Mouse (Mus musculus): Measurements from ENCODE around the gene Catsper1. TPM values are rescaled to one million over a fixed set of nuclear protein-coding genes. Genes with fewer than 3 reads are reported as not detected.

The Catsper1 gene
- polyA plus RNA-seq, 1 experiment from 2014 or later = not detected

DNA sequence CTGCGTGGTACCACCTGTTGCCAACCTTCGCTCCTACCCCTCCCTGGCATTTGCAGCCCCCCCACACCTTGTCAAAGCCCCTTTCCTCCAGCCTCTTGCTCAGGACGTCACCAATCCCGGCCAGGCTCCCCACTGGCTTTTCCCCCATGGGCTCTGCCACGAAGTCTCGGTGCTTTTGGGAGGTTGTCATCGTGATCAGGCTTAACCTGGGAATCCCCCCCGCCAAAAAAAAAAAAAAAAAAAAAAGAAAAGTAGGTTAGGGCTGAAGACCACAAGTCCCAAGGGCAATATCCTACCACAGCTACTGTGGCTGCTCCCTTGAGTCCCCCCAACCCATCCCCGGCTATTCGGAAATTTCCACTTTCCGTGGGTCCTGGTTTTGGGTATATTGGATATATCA is 30.2 kb downstream of the Catsper1 start:
- Histone ChIP-seq H3K27ac (ENCODE audit: low read depth, low read length) (no peak overlapping the region), H3K9ac (ENCODE audit: low read length) (peak overlapping the region; percentile 89), H3K4me3 (ENCODE audit: low read depth, low read length) (peak overlapping the region; percentile 92), H3K27me3 (ENCODE audit: control insufficient read depth, insufficient read depth, low read length) (no peaks in the 10 kb centered on the region), H3K36me3 (ENCODE audit: control insufficient read depth, insufficient read depth, low read length) (peaks cover 15% of the 10 kb centered on the region), H3K9me3 (ENCODE audit: control insufficient read depth, low read length) (no peaks in the 10 kb centered on the region), H3K4me1 (replicated peaks; ENCODE audit: control insufficient read depth, insufficient read depth, low read length) (peaks cover 10% of the 10 kb centered on the region), H3K4me2 (ENCODE audit: low read depth, low read length, severe bottlenecking) (peak overlapping the region; percentile 91)
- 19% methylated on average over 11 of the region's 11 CpGs for WGBS
- DNase-seq (ENCODE audit: low spot score) = no peak
- no peak for ATAC-seq (replicated peaks; ENCODE audit: low FRiP score)

DNA sequence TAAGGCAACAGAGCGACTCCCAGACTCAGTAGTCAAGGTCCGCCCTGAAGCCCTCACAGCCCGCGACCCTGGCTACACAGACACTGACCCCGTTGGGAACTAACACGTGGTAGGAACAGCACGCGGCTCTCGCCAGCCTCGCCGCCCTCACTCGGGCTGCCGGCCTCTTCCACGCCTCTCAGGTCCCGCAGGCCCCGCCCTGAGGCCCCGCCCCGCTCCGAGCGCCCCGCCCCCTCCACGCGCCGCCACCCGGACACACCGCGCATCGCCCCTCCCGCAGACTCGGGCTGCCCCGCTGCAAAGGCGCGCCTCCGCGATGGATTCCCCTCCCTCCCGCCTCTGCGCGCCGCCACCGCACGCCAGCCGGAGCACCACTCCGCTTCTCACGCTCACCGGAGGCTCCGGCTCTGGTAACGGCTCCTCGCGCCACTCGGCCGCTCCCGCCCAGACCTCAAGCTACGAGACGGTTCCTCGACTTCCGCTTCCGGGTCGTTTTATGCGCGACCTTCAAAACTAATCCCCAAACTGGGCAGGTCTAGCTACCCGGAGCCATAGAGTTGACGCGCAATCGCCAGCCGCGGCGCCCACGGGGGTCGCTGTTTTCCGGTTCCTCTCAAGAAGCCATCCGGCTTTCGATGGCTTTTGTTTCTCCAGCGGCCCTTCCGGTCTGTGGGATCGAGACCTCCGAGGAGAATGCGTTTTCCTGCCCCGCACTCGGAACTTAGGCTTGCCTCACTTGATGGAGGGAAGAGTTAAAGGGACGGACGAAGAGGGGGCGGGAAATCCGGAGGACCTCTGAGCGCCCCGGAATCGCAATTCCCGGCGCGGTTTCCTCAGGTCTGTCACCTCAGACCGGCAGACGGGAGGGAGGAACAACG is 30.9 kb downstream of the Catsper1 start, which contains the start of gene Eif1ad:
Gene Eif1ad (plus strand): TSS at position 567 of the 878 bp plus-strand sequence.
- peaks cover 17% of the 10 kb centered on the region for H3K36me3 ChIP-seq (ENCODE audit: control insufficient read depth, insufficient read depth, low read length)
- peak within 1 kb of the TSS; percentile 84 for H3K27ac ChIP-seq (ENCODE audit: low read depth, low read length)
- H3K4me2 ChIP-seq (ENCODE audit: low read depth, low read length, severe bottlenecking) = peak within 1 kb of the TSS; percentile 91
- ATAC-seq (replicated peaks; ENCODE audit: low FRiP score) (peak; percentile 93), DNase-seq (ENCODE audit: low spot score) (peak; percentile 97)
- no peaks in the 10 kb centered on the region for H3K27me3 ChIP-seq (ENCODE audit: control insufficient read depth, insufficient read depth, low read length)
- under 1% methylated on average over 83 of the region's 92 CpGs for WGBS
- H3K9ac ChIP-seq (ENCODE audit: low read length) = peak within 1 kb of the TSS; percentile 89
- peak within 1 kb of the TSS; percentile 92 for H3K4me3 ChIP-seq (ENCODE audit: low read depth, low read length)
- H3K9me3 ChIP-seq (ENCODE audit: control insufficient read depth, low read length) = no peaks in the 10 kb centered on the region
- H3K4me1 ChIP-seq (replicated peaks; ENCODE audit: control insufficient read depth, insufficient read depth, low read length) = peaks cover 10% of the 10 kb centered on the region

DNA sequence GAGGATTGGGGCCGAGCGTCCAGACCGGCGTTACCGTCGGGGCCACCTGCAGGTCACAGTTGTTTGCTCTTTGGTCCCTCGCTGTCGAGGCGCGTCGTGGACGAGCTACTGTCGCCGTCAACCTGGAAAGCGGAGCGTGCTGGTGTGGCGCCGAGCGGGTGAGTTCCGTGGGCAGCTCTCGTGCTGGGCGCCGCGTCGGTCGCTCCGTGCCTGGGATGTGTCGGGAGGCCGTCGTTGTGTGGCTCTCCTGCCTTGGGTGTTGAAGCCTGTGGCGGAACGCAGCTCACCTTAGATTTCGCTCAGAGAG is 31.5 kb downstream of the Catsper1 start, which contains the start of gene Banf1:
Gene Banf1 (minus strand): TSS at position 116 of the 307 bp plus-strand sequence.
- DNase-seq (ENCODE audit: low spot score) (no peak), ATAC-seq (replicated peaks; ENCODE audit: low FRiP score) (no peak)
- under 1% methylated on average over 33 of the region's 33 CpGs for WGBS
- H3K9ac ChIP-seq (ENCODE audit: low read length) = peak within 1 kb of the TSS; percentile 89
- no peaks in the 10 kb centered on the region for H3K9me3 ChIP-seq (ENCODE audit: control insufficient read depth, low read length)
- peak within 1 kb of the TSS; percentile 91 for H3K4me2 ChIP-seq (ENCODE audit: low read depth, low read length, severe bottlenecking)
- peak within 1 kb of the TSS; percentile 84 for H3K27ac ChIP-seq (ENCODE audit: low read depth, low read length)
- no peaks in the 10 kb centered on the region for H3K27me3 ChIP-seq (ENCODE audit: control insufficient read depth, insufficient read depth, low read length)
- H3K4me3 ChIP-seq (ENCODE audit: low read depth, low read length) = peak within 1 kb of the TSS; percentile 92
- peaks cover 10% of the 10 kb centered on the region for H3K4me1 ChIP-seq (replicated peaks; ENCODE audit: control insufficient read depth, insufficient read depth, low read length)
- peaks cover 17% of the 10 kb centered on the region for H3K36me3 ChIP-seq (ENCODE audit: control insufficient read depth, insufficient read depth, low read length)

DNA sequence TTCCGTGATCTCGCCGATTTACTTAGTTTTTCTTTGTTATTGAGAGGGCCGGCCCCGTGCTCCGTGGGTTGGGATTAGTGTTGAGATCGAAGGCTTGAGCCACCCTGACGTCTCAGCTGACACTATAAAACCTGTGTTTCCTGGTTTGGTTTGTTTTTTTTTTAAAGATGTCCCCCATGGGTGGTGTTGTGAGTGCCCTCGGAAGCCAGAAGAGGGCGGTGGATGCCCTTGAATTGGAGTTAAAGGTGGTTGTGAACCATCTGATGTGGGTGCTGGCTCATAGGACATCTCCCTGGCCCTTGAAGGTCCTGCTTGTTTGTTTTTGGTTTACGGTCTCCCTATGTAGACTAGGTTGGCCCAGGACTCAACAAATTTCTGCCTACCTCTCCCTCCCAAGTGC is 31.9 kb downstream of the Catsper1 start:
- Histone ChIP-seq H3K4me3 (ENCODE audit: low read depth, low read length) (peak overlapping the region; percentile 92), H3K9ac (ENCODE audit: low read length) (peak overlapping the region; percentile 89), H3K4me1 (replicated peaks; ENCODE audit: control insufficient read depth, insufficient read depth, low read length) (peaks cover 10% of the 10 kb centered on the region), H3K27me3 (ENCODE audit: control insufficient read depth, insufficient read depth, low read length) (no peaks in the 10 kb centered on the region), H3K36me3 (ENCODE audit: control insufficient read depth, insufficient read depth, low read length) (peaks cover 18% of the 10 kb centered on the region), H3K27ac (ENCODE audit: low read depth, low read length) (peak overlapping the region; percentile 84), H3K9me3 (ENCODE audit: control insufficient read depth, low read length) (no peaks in the 10 kb centered on the region), H3K4me2 (ENCODE audit: low read depth, low read length, severe bottlenecking) (peak overlapping the region; percentile 91)
- ATAC-seq (replicated peaks; ENCODE audit: low FRiP score) (no peak), DNase-seq (ENCODE audit: low spot score) (no peak)
- WGBS = 14% methylated on average over 11 of the region's 11 CpGs

DNA sequence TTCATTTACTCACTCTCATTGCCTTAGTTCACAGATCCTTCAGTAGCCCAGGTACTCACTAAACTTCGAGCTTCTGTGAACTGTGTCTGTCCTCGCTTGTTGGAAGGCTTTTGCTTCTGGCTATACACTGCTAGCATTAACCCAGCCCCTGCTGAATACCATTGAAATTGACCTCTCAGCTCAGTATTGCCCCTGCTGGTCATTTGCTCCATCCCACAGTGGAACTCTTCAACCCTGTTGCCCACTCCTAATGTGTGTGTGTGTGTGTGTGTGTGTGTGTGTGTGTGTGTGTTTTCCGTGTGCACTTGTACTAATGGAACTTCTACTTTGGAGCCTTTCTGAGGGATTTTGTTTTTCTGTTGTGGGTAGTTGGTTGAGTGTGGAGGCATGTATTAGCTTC is 35.4 kb downstream of the Catsper1 start:
- H3K4me3 ChIP-seq (ENCODE audit: low read depth, low read length) = no peak overlapping the region
- peaks cover 20% of the 10 kb centered on the region; the same call in 1 of the 2 replicates for H3K36me3 ChIP-seq (ENCODE audit: control insufficient read depth, insufficient read depth, low read length)
- H3K4me2 ChIP-seq (ENCODE audit: low read depth, low read length, severe bottlenecking) = no peak overlapping the region
- H3K9ac ChIP-seq (ENCODE audit: low read length) = no peak overlapping the region
- no peak overlapping the region for H3K27ac ChIP-seq (ENCODE audit: low read depth, low read length)
- H3K27me3 ChIP-seq (ENCODE audit: control insufficient read depth, insufficient read depth, low read length) = no peaks in the 10 kb centered on the region
- no peak for DNase-seq (ENCODE audit: low spot score)
- 89% methylated on average over 3 of the region's 3 CpGs for whole genome bisulfite sequencing
- peaks cover 7% of the 10 kb centered on the region; the same call in 1 of the 2 replicates for H3K4me1 ChIP-seq (replicated peaks; ENCODE audit: control insufficient read depth, insufficient read depth, low read length)
- no peak for ATAC-seq (replicated peaks; ENCODE audit: low FRiP score)
- no peaks in the 10 kb centered on the region for H3K9me3 ChIP-seq (ENCODE audit: control insufficient read depth, low read length)

DNA sequence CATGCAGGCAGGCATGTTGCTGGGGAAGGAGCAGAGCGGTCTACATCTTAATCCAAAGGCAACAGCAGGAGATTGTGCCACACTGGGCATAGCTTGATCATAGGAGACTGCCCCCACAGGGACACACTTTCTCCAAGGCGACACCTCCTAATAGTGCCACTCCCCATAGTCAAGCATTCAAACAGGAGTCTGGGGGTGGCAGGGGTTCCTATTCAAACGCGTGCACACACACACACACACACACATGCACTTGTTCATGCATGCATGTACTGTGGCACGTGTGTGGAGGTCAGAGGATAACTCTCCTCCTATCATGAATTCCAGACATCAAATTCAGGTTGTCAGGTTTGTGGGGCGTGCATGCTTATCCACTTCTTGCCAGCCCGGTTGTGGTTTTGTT is 37.2 kb downstream of the Catsper1 start:
- H3K9me3 ChIP-seq (ENCODE audit: control insufficient read depth, low read length) = no peaks in the 10 kb centered on the region
- H3K4me3 ChIP-seq (ENCODE audit: low read depth, low read length) = no peak overlapping the region
- H3K4me2 ChIP-seq (ENCODE audit: low read depth, low read length, severe bottlenecking) = no peak overlapping the region
- no peaks in the 10 kb centered on the region for H3K27me3 ChIP-seq (ENCODE audit: control insufficient read depth, insufficient read depth, low read length)
- no peak overlapping the region for H3K27ac ChIP-seq (ENCODE audit: low read depth, low read length)
- peaks cover 4% of the 10 kb centered on the region; the same call in 1 of the 2 replicates for H3K4me1 ChIP-seq (replicated peaks; ENCODE audit: control insufficient read depth, insufficient read depth, low read length)
- H3K9ac ChIP-seq (ENCODE audit: low read length) = no peak overlapping the region
- 92% methylated on average over 7 of the region's 7 CpGs for WGBS
- ATAC-seq (replicated peaks; ENCODE audit: low FRiP score) (no peak), DNase-seq (ENCODE audit: low spot score) (no peak)
- H3K36me3 ChIP-seq (ENCODE audit: control insufficient read depth, insufficient read depth, low read length) = peaks cover 20% of the 10 kb centered on the region; the same call in 1 of the 2 replicates

DNA sequence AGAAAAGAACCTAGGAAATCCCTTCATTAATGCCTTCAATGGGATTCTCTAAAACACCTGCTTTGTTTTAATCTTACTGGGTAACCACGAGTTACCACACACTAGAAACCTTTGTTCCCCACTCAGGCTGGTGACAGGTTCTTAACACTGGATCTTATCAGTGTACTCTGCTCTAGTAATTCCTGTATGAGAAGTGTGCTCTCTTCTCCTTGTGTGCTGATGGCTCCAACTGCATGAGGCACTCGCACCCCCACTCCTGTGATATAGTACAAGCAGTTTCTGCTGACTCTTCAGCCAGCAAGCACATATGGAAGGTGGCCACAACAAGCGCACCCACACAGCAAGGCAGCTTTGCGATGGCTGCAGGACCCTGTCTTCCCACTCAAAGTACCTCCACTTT is 38.6 kb downstream of the Catsper1 start:
- 91% methylated on average over 4 of the region's 4 CpGs for WGBS
- no peaks in the 10 kb centered on the region for H3K4me1 ChIP-seq (replicated peaks; ENCODE audit: control insufficient read depth, insufficient read depth, low read length)
- ATAC-seq (replicated peaks; ENCODE audit: low FRiP score) = no peak
- H3K36me3 ChIP-seq (ENCODE audit: control insufficient read depth, insufficient read depth, low read length) = peaks cover 22% of the 10 kb centered on the region
- DNase-seq (ENCODE audit: low spot score) = no peak
- H3K4me2 ChIP-seq (ENCODE audit: low read depth, low read length, severe bottlenecking) = no peak overlapping the region
- H3K9ac ChIP-seq (ENCODE audit: low read length) = no peak overlapping the region
- H3K27me3 ChIP-seq (ENCODE audit: control insufficient read depth, insufficient read depth, low read length) = no peaks in the 10 kb centered on the region
- H3K9me3 ChIP-seq (ENCODE audit: control insufficient read depth, low read length) = no peaks in the 10 kb centered on the region
- H3K27ac ChIP-seq (ENCODE audit: low read depth, low read length) = no peak overlapping the region
- H3K4me3 ChIP-seq (ENCODE audit: low read depth, low read length) = no peak overlapping the region

DNA sequence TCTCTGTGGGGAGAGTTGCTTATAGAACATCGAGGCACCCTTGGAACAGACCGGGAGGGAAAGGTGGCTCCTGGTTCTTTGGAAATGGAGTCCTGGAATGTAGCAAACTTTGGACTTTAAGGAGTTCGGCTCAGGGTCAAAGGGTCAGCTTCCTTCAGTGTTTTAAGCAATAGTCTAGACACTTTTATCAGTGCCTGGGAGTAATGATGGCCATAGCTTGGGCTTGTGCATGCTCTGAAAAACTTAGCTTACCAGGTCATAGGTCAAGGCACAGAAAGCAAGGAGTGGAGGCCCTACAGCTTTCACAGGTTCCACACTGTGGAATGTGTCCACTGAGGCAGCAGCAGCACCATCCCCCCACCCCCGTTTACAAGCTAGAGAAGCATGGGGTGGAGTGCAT is 39.2 kb downstream of the Catsper1 start:
- DNase-seq (ENCODE audit: low spot score) = no peak
- H3K9me3 ChIP-seq (ENCODE audit: control insufficient read depth, low read length) = no peaks in the 10 kb centered on the region
- H3K4me2 ChIP-seq (ENCODE audit: low read depth, low read length, severe bottlenecking) = no peak overlapping the region
- H3K4me3 ChIP-seq (ENCODE audit: low read depth, low read length) = no peak overlapping the region
- H3K9ac ChIP-seq (ENCODE audit: low read length) = no peak overlapping the region
- no peak overlapping the region for H3K27ac ChIP-seq (ENCODE audit: low read depth, low read length)
- 83% methylated on average over 4 of the region's 4 CpGs for WGBS
- no peak for ATAC-seq (replicated peaks; ENCODE audit: low FRiP score)
- H3K27me3 ChIP-seq (ENCODE audit: control insufficient read depth, insufficient read depth, low read length) = no peaks in the 10 kb centered on the region
- H3K36me3 ChIP-seq (ENCODE audit: control insufficient read depth, insufficient read depth, low read length) = peaks cover 20% of the 10 kb centered on the region
- no peaks in the 10 kb centered on the region for H3K4me1 ChIP-seq (replicated peaks; ENCODE audit: control insufficient read depth, insufficient read depth, low read length)

DNA sequence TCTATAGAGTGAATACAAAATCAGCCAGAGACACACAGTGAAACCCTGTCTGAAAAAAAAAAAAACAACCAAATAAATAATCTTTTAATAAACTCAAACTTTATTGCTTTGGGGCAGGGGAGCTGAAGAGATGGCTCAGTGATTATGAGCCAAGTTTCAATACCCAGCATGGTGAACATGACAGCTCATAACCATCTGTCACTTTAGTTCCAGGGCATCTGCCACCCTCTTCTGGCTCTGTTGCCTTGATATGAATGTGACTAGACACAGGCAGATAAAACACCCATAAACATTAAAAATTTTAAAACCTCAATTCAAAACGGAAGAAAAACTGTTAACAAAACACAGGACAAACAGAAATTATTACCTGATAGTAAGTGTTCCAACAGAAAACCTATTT is 41.9 kb downstream of the Catsper1 start:
- ATAC-seq (replicated peaks; ENCODE audit: low FRiP score) = no peak
- WGBS = 90% methylated on average over 1 of the region's 1 CpGs
- no peaks in the 10 kb centered on the region for H3K4me1 ChIP-seq (replicated peaks; ENCODE audit: control insufficient read depth, insufficient read depth, low read length)

More for the DNA sequence above, 41.9 kb downstream of the Catsper1 start:
- no peak overlapping the region for H3K4me2 ChIP-seq (ENCODE audit: low read depth, low read length, severe bottlenecking)
- H3K4me3 ChIP-seq (ENCODE audit: low read depth, low read length) = no peak overlapping the region
- H3K27me3 ChIP-seq (ENCODE audit: control insufficient read depth, insufficient read depth, low read length) = no peaks in the 10 kb centered on the region
- DNase-seq (ENCODE audit: low spot score) = no peak
- no peaks in the 10 kb centered on the region for H3K9me3 ChIP-seq (ENCODE audit: control insufficient read depth, low read length)
- no peak overlapping the region for H3K9ac ChIP-seq (ENCODE audit: low read length)
- H3K36me3 ChIP-seq (ENCODE audit: control insufficient read depth, insufficient read depth, low read length) = peaks cover 21% of the 10 kb centered on the region
- no peak overlapping the region for H3K27ac ChIP-seq (ENCODE audit: low read depth, low read length)

Measured in forebrain, embryonic 11.5 days (tissue).